Mouse (Mus musculus) embryo, embryonic 9.5 days (tissue): Measurements from ENCODE around the gene Cblc.
A peak's percentile ranks its signal among the peaks of the same experiment; 100 is the strongest.
"Not testable (repeated sequence)": the region's sequence is repeated elsewhere in the genome, so short reads cannot be mapped to it uniquely, and the experiment has no call there.

Source experiments
- DNase-seq: peaks from one replicate; pipeline ENCODE4 v3.0.0-alpha.2; 2017; ENCODE audit errors: extremely low spot score

The Cblc gene

GRCm38 (mm10) chr7:19818875-19819274 lies 22.3 kb upstream of the Cblc start:
- no peak for DNase-seq

GRCm38 (mm10) chr7:19818440-19818839 lies 21.8 kb upstream of the Cblc start:
- DNase-seq = no peak

GRCm38 (mm10) chr7:19817382-19818105 lies 20.9 kb upstream of the Cblc start:
- peak; percentile 54 for DNase-seq

GRCm38 (mm10) chr7:19816224-19816771 lies 19.7 kb upstream of the Cblc start:
- peak; percentile 75 for DNase-seq

GRCm38 (mm10) chr7:19815296-19816223 lies 19.0 kb upstream of the Cblc start:
- DNase-seq = no peak

- DNase-seq = no peak
These were observed 17.0 kb upstream of the Cblc start for GRCm38 (mm10) chr7:19813579-19814122.

- no peak for DNase-seq
These were observed 16.6 kb upstream of the Cblc start for GRCm38 (mm10) chr7:19813161-19813560.

GRCm38 (mm10) chr7:19811114-19811513 lies 14.5 kb upstream of the Cblc start:
- peak; percentile 48 for DNase-seq

- no peak for DNase-seq
These were observed 12.8 kb upstream of the Cblc start for GRCm38 (mm10) chr7:19809369-19809768.

- no peak for DNase-seq
These were observed 9.9 kb upstream of the Cblc start for GRCm38 (mm10) chr7:19806356-19806969.

- DNase-seq = peak; percentile 70
These were observed 6.4 kb upstream of the Cblc start for GRCm38 (mm10) chr7:19802995-19803394.

GRCm38 (mm10) chr7:19800764-19801163 lies 4.2 kb upstream of the Cblc start:
- DNase-seq = no peak

GRCm38 (mm10) chr7:19796254-19796653 lies 355 bp downstream of the Cblc start:
- DNase-seq = no peak

- no peak for DNase-seq
These were observed 1.4 kb downstream of the Cblc start for GRCm38 (mm10) chr7:19795236-19795635.

GRCm38 (mm10) chr7:19792701-19793630 lies 3.6 kb downstream of the Cblc start:
- no peak for DNase-seq

GRCm38 (mm10) chr7:19791504-19791903 lies 5.1 kb downstream of the Cblc start:
- not testable (repeated sequence) for DNase-seq

- peak; percentile 91 for DNase-seq
These were observed 6.7 kb downstream of the Cblc start for GRCm38 (mm10) chr7:19789904-19790347.

- DNase-seq = no peak
These were observed 10.6 kb downstream of the Cblc start for GRCm38 (mm10) chr7:19785874-19786458.

GRCm38 (mm10) chr7:19784764-19785535 lies 11.7 kb downstream of the Cblc start:
- DNase-seq = no peak
